Mouse (Mus musculus) layer of hippocampus, postnatal 10 days (tissue): ENCODE data around the gene Olfr981. TPM values are rescaled to one million over a fixed set of nuclear protein-coding genes. Genes with fewer than 3 reads are reported as not detected.
"Not testable (repeated sequence)": the region's sequence is repeated elsewhere in the genome, so short reads cannot be mapped to it uniquely, and the experiment has no call there.

Experiments used
- DNase-seq, 2 experiments: peaks; one replicate each; pipeline ENCODE4 v3.0.0; 2021; ENCODE audit warnings: low spot score in 2 of 2
- long read RNA-seq: library from polyadenylated mRNA; stranded (forward); transcript quantifications from one replicate; pipeline ENCODE4 v2.0.0, GENCODE M21; 2023
- total RNA-seq, 2 experiments: library from RNA; stranded (reverse); gene quantifications; 2 replicates each; pipeline ENCODE4 v1.2.3; 2021

Olfr981 gene
- not detected for total RNA-seq
- long read RNA-seq: 0 reads

- DNase-seq: no peak
Observed at GRCm38 (mm10) chr9:40021164-40021563, at the start of gene Olfr981. TSS of gene Olfr981 (plus strand) at chr9:40021464.

DNA sequence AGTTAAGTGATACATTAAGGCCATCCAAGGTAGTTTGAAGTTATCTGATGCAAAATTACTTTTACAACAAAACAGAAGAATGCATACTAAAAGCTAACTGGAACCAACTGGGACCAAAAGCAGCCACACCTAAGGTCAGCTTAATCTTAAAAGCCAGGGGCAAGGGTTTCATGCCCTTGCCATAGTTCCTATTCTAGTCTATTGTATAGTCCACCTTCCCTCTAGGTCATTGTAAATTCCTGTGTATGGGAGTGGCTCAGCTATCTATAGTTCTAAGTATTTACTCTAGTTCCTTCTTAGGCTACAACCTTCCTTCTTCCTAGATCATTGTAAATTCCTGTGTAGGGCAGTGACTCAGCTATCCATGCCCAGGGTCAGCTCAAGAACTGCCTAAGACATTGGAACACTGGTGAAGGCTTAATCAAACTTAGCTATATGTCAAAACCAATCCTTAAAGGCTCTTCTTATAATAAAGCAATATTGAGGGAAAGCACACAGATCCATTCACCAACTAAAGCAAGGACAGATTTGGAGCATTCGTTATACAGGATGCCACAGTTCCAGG, 44.6 kb upstream of the Olfr981 start:
- not testable (repeated sequence) for DNase-seq

DNA sequence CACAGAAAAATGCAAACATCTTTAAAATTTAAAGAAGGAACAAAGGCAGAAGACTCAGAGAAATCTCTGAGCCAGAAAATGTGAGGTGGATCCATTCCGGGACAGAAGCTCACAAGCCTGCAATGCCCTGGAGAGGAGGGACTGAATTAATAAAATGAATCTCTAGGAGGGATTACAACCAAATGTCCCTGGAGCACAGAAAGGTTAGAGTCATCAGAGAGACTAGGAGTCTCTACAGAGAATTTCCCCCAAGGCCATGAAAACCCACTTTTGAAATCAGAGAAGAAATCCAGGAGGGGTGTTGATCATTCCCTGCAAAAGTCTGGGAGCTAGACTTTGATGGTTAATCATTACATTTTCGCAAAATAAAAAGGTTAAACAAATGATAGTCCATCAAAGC, 29.5 kb upstream of the Olfr981 start, which contains the start of gene Olfr978:
TSS of gene Olfr978 (plus strand) at position 301 of the 400 bp plus-strand sequence.
- no peak for DNase-seq

DNA sequence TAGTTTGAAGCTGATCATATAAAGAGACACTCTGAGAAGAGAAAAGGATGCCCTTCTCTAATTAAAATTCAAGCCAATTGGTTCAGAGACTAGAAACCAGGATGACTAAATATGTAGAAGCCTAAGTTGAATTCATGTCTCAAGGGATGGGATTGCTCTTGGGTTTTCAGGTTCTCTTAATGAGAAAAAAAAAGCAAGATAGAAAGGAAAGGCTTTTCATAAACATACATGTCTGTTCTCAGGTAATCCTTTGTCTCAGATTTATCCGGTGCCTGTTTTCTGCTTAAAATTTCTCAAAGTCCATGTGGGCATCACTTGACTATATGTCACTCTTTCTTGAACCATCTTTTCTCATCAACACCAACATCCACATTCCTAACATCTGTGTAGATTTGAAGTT, 17.9 kb upstream of the Olfr981 start, which contains the start of gene Olfr979:
TSS of gene Olfr979 (minus strand) at position 101 of the 400 bp plus-strand sequence.
- DNase-seq: no peak

DNA sequence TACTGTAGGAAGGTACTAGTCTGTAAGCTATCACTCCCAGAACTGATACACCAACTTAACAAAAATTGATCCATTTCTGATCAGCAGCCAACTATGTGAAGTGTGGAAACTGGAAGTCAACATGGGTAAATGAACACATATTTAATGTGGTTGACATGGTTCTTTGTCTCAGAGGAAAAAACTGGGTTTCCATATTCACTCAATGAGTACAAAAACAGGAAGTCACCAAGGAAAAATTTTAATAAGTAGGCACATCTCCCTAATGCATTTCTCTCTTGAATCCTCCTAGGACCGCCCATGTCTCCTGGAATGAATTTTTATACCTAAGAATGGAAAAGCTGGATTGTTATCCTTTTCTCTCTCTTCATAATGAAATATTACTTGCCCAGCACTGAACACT, 11.8 kb upstream of the Olfr981 start, which contains the start of gene Olfr980:
TSS of gene Olfr980 (minus strand) at position 101 of the 400 bp plus-strand sequence.
- no peak for DNase-seq

- DNase-seq: no peak
Observed at GRCm38 (mm10) chr9:40050138-40050537, 28.9 kb downstream of the Olfr981 start.

- DNase-seq: no peak
Observed at GRCm38 (mm10) chr9:40073529-40073928, 52.3 kb downstream of the Olfr981 start, which contains the start of gene Olfr982. TSS of gene Olfr982 (plus strand) at chr9:40073829.

Other genes with a start within 250 kb of the Olfr981 start
- not detected for gene Olfr968, start 238.2 kb upstream of the Olfr981 start, total RNA-seq
- gene Olfr969, start 230.5 kb upstream of the Olfr981 start, total RNA-seq: not detected
- gene Olfr970, start 212.6 kb upstream of the Olfr981 start, total RNA-seq: not detected
- not detected for gene Olfr971, start 184.6 kb upstream of the Olfr981 start, total RNA-seq
- gene Olfr972, start 155.0 kb upstream of the Olfr981 start, total RNA-seq: not detected
- not detected for gene Olfr229, start 114.1 kb upstream of the Olfr981 start, total RNA-seq
- not detected for gene Olfr974, start 84.0 kb upstream of the Olfr981 start, total RNA-seq
- not detected for gene Olfr975, start 69.4 kb upstream of the Olfr981 start, total RNA-seq
- gene Olfr976, start 60.3 kb upstream of the Olfr981 start, total RNA-seq: not detected
- gene Olfr978, start 29.4 kb upstream of the Olfr981 start, total RNA-seq: not detected
- not detected for gene Olfr979, start 18.0 kb upstream of the Olfr981 start, total RNA-seq
- not detected for gene Olfr980, start 11.9 kb upstream of the Olfr981 start, total RNA-seq
- gene Olfr982, start 52.4 kb downstream of the Olfr981 start, total RNA-seq: not detected
- gene Olfr983, start 72.1 kb downstream of the Olfr981 start, total RNA-seq: not detected
- gene Olfr984, start 92.7 kb downstream of the Olfr981 start, total RNA-seq: under 1 TPM in 1 of 2 experiments, not detected in 1; 0.07 TPM
- gene Olfr985, start 108.7 kb downstream of the Olfr981 start, total RNA-seq: not detected
- not detected for gene Tmem225, start 126.7 kb downstream of the Olfr981 start, total RNA-seq
- gene Olfr986, start 159.5 kb downstream of the Olfr981 start, total RNA-seq: not detected
- gene Zfp202, start 170.9 kb downstream of the Olfr981 start, total RNA-seq: 1 to 10 TPM; 4.9 to 5.2 TPM
- gene Scn3b, start 247.8 kb downstream of the Olfr981 start, total RNA-seq: 100 to 1,000 TPM; 205 to 209 TPM